Mouse (Mus musculus) kidney, postnatal 25 days (tissue): Measurements from ENCODE around the gene Mtfr1l.

Experiments used
- DNase-seq, 2 experiments: peaks; one replicate each; pipeline ENCODE4 v3.0.0; 2021; ENCODE audit warnings: mixed read lengths in 2 of 2

Mtfr1l gene

GRCm38 (mm10) chr4:134485151-134485900 lies 49.9 kb downstream of the Mtfr1l start:
- peak; percentile 68 to 84 for DNase-seq

GRCm38 (mm10) chr4:134484231-134484630 lies 51.0 kb downstream of the Mtfr1l start:
- no peak for DNase-seq

GRCm38 (mm10) chr4:134483696-134484095 lies 51.5 kb downstream of the Mtfr1l start:
- peak; percentile 61 to 69 for DNase-seq

GRCm38 (mm10) chr4:134483078-134483688 lies 52.0 kb downstream of the Mtfr1l start:
- no peak for DNase-seq

- no peak for DNase-seq
Measured at GRCm38 (mm10) chr4:134482442-134482841, 52.7 kb downstream of the Mtfr1l start.

GRCm38 (mm10) chr4:134481270-134481669 lies 53.9 kb downstream of the Mtfr1l start:
- no peak for DNase-seq

GRCm38 (mm10) chr4:134480864-134481263 lies 54.3 kb downstream of the Mtfr1l start:
- peak; percentile 86 to 87 for DNase-seq

GRCm38 (mm10) chr4:134479839-134480238 lies 55.3 kb downstream of the Mtfr1l start:
- no peak for DNase-seq

- peak; percentile 91 to 92 for DNase-seq
Measured at GRCm38 (mm10) chr4:134478031-134478430, 57.2 kb downstream of the Mtfr1l start.

- DNase-seq: no peak
Measured at GRCm38 (mm10) chr4:134476899-134477298, 58.3 kb downstream of the Mtfr1l start.
